Mouse (Mus musculus): ENCODE measurements around the gene Entpd7. TPM values are rescaled to one million over a fixed set of nuclear protein-coding genes. Genes with fewer than 3 reads are reported as not detected.

Entpd7 gene
- 8.3 and 9.3 TPM in 2 replicates for total RNA-seq (2014; rRNA removed)
- polyA plus RNA-seq (2015; fragmentation: Nextera tagmentation; extraction: Ambion mirVana): 5.9 and 8.4 TPM in 2 replicates

- H3K27me3 ChIP-seq (ENCODE audit: insufficient read depth, low read length): no peaks in the 10 kb centered on the region
- peak; percentile 69 for TF ChIP-seq CTCF (IDR thresholded peaks at IDR 0.05; ENCODE audit: low read depth)
- ATAC-seq: peak; percentile 98
- H3K36me3 ChIP-seq (ENCODE audit: insufficient read depth): no peaks in the 10 kb centered on the region
- DNase-seq: peak; percentile 96
- H3K9ac ChIP-seq: peak within 1 kb of the TSS; percentile 87
- peak within 1 kb of the TSS; percentile 88 for H3K4me3 ChIP-seq (ENCODE audit: low read depth, low read length)
- peaks cover 14% of the 10 kb centered on the region; the same call in 1 of the 2 replicates for H3K4me1 ChIP-seq (ENCODE audit: insufficient read depth)
- WGBS: 2% methylated on average over 60 of the region's 60 CpGs
- peak within 1 kb of the TSS; percentile 71 for H3K4me2 ChIP-seq (ENCODE audit: low read depth)
- H3K27ac ChIP-seq (ENCODE audit: low read depth, low read length): peak within 1 kb of the TSS; percentile 69
- H3K9me3 ChIP-seq (ENCODE audit: low read length): no peaks in the 10 kb centered on the region
These were observed at the start of gene Entpd7 for GRCm38 (mm10) chr19:43689419-43690246. Gene Entpd7, plus strand, starts transcription at chr19:43689672.

DNA sequence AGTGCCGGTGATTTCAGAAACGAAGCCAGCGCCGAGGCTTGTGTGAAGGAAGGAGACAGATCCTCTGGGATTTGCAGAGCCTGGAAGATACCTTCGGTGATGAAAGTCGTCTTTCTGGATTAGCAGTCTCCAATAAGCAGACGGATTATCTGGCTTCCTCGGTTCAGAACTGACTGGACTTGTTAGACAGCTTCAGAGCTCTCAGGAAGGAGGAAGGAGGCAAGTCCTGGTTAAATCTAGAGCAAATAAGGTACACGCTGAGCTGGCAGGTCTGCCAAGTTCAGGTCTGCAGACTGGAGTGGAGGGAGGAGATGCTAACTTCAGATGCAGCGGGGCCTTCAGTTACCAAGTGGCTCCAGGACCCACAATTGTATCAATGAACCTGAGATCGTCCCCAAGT lies 47.6 kb upstream of the Entpd7 start:
- no peak for TF ChIP-seq CTCF (IDR thresholded peaks at IDR 0.05; ENCODE audit: low read depth)
- H3K9ac ChIP-seq: no peak overlapping the region
- whole genome bisulfite sequencing: 72% methylated on average over 11 of the region's 11 CpGs
- ATAC-seq (no peak), DNase-seq (no peak)
- H3K36me3 ChIP-seq (ENCODE audit: insufficient read depth): no peaks in the 10 kb centered on the region
- no peak overlapping the region for H3K4me2 ChIP-seq (ENCODE audit: low read depth)
- no peaks in the 10 kb centered on the region for H3K9me3 ChIP-seq (ENCODE audit: low read length)
- H3K4me3 ChIP-seq (ENCODE audit: low read depth, low read length): no peak overlapping the region
- no peaks in the 10 kb centered on the region for H3K4me1 ChIP-seq (ENCODE audit: insufficient read depth)
- no peak overlapping the region for H3K27ac ChIP-seq (ENCODE audit: low read depth, low read length)
- no peaks in the 10 kb centered on the region for H3K27me3 ChIP-seq (ENCODE audit: insufficient read depth, low read length)

DNA sequence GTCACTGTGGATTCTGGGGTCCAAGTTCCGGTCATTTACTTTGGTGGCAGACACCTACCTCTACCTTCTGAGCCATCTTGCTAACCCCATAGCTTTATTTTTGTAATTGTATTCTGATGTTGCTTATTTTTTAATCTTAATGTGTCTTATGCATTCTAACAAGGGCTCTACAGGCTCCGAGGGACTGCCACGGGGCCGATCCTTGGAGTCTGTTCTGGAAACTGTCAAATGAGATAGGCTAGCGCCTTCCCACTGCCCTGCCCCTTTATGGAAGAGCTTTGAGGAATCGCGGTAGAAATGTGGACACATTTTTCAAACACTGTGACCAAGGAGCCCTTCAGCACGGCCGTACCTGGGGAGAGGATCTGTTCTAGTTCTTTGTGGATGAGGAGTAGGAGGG lies 46.6 kb upstream of the Entpd7 start:
- TF ChIP-seq CTCF (IDR thresholded peaks at IDR 0.05; ENCODE audit: low read depth): no peak
- H3K27me3 ChIP-seq (ENCODE audit: insufficient read depth, low read length): no peaks in the 10 kb centered on the region
- ATAC-seq: no peak
- H3K4me2 ChIP-seq (ENCODE audit: low read depth): no peak overlapping the region
- H3K36me3 ChIP-seq (ENCODE audit: insufficient read depth): no peaks in the 10 kb centered on the region
- H3K4me3 ChIP-seq (ENCODE audit: low read depth, low read length): no peak overlapping the region
- WGBS: 89% methylated on average over 9 of the region's 9 CpGs
- no peak overlapping the region for H3K27ac ChIP-seq (ENCODE audit: low read depth, low read length)
- H3K9me3 ChIP-seq (ENCODE audit: low read length): no peaks in the 10 kb centered on the region
- no peak overlapping the region for H3K9ac ChIP-seq
- no peak for DNase-seq
- H3K4me1 ChIP-seq (ENCODE audit: insufficient read depth): no peaks in the 10 kb centered on the region

GRCm38 (mm10) chr19:43645508-43645907 lies 44.0 kb upstream of the Entpd7 start:
- H3K27me3 ChIP-seq (ENCODE audit: insufficient read depth, low read length): no peaks in the 10 kb centered on the region
- no peak overlapping the region for H3K9ac ChIP-seq
- TF ChIP-seq CTCF (IDR thresholded peaks at IDR 0.05; ENCODE audit: low read depth): no peak
- no peaks in the 10 kb centered on the region for H3K36me3 ChIP-seq (ENCODE audit: insufficient read depth)
- no peak overlapping the region for H3K4me3 ChIP-seq (ENCODE audit: low read depth, low read length)
- 93% methylated on average over 9 of the region's 9 CpGs for WGBS
- H3K4me2 ChIP-seq (ENCODE audit: low read depth): no peak overlapping the region
- ATAC-seq (no peak), DNase-seq (no peak)
- no peaks in the 10 kb centered on the region for H3K4me1 ChIP-seq (ENCODE audit: insufficient read depth)
- H3K27ac ChIP-seq (ENCODE audit: low read depth, low read length): no peak overlapping the region
- H3K9me3 ChIP-seq (ENCODE audit: low read length): no peaks in the 10 kb centered on the region

- no peak for DNase-seq
- H3K4me2 ChIP-seq (ENCODE audit: low read depth): no peak overlapping the region
- no peaks in the 10 kb centered on the region for H3K4me1 ChIP-seq (ENCODE audit: insufficient read depth)
- H3K9ac ChIP-seq: no peak overlapping the region
- no peak for ATAC-seq
- H3K27me3 ChIP-seq (ENCODE audit: insufficient read depth, low read length): no peaks in the 10 kb centered on the region
- H3K4me3 ChIP-seq (ENCODE audit: low read depth, low read length): no peak overlapping the region
- TF ChIP-seq CTCF (IDR thresholded peaks at IDR 0.05; ENCODE audit: low read depth): no peak
- WGBS: 63% methylated on average over 7 of the region's 7 CpGs
- H3K27ac ChIP-seq (ENCODE audit: low read depth, low read length): no peak overlapping the region
- H3K36me3 ChIP-seq (ENCODE audit: insufficient read depth): no peaks in the 10 kb centered on the region
- H3K9me3 ChIP-seq (ENCODE audit: low read length): no peaks in the 10 kb centered on the region
These were observed 42.6 kb upstream of the Entpd7 start for GRCm38 (mm10) chr19:43646852-43647251.

- DNase-seq (no peak), ATAC-seq (no peak)
- H3K4me2 ChIP-seq (ENCODE audit: low read depth): no peak overlapping the region
- H3K27ac ChIP-seq (ENCODE audit: low read depth, low read length): no peak overlapping the region
- H3K9ac ChIP-seq: no peak overlapping the region
- TF ChIP-seq CTCF (IDR thresholded peaks at IDR 0.05; ENCODE audit: low read depth): no peak
- H3K27me3 ChIP-seq (ENCODE audit: insufficient read depth, low read length): no peaks in the 10 kb centered on the region
- no peak overlapping the region for H3K4me3 ChIP-seq (ENCODE audit: low read depth, low read length)
- no peaks in the 10 kb centered on the region for H3K9me3 ChIP-seq (ENCODE audit: low read length)
- WGBS: 93% methylated on average over 9 of the region's 9 CpGs
- H3K4me1 ChIP-seq (ENCODE audit: insufficient read depth): no peaks in the 10 kb centered on the region
- no peaks in the 10 kb centered on the region for H3K36me3 ChIP-seq (ENCODE audit: insufficient read depth)
These were observed 42.2 kb upstream of the Entpd7 start for GRCm38 (mm10) chr19:43647261-43647660.

DNA sequence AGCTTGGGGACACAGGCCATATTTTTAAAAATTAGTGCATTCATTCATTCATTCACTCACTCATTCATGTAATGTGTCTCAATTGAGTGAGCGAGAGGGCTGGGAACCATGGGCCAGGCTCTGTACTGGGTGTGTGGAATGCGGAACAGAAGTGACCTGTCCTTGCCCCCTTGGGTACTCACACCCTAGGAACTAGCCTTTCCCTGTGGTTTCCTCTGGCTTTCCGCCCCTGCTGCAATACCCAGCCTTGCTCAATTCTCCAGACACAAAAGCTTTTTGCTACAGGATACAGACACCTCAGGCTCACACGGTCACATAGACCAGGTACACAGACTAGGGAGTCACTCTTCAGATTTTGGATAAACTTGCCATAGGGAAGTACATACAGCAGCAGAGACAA lies 41.1 kb upstream of the Entpd7 start:
- 90% methylated on average over 4 of the region's 4 CpGs for WGBS
- H3K4me1 ChIP-seq (ENCODE audit: insufficient read depth): no peaks in the 10 kb centered on the region
- H3K27ac ChIP-seq (ENCODE audit: low read depth, low read length): no peak overlapping the region
- no peaks in the 10 kb centered on the region for H3K27me3 ChIP-seq (ENCODE audit: insufficient read depth, low read length)
- no peak for TF ChIP-seq CTCF (IDR thresholded peaks at IDR 0.05; ENCODE audit: low read depth)
- H3K36me3 ChIP-seq (ENCODE audit: insufficient read depth): no peaks in the 10 kb centered on the region
- no peak overlapping the region for H3K4me3 ChIP-seq (ENCODE audit: low read depth, low read length)
- DNase-seq (no peak), ATAC-seq (no peak)
- no peak overlapping the region for H3K4me2 ChIP-seq (ENCODE audit: low read depth)
- H3K9ac ChIP-seq: no peak overlapping the region
- no peaks in the 10 kb centered on the region for H3K9me3 ChIP-seq (ENCODE audit: low read length)
